Mouse (Mus musculus): ENCODE measurements around the gene Nisch.

Nisch gene

DNA sequence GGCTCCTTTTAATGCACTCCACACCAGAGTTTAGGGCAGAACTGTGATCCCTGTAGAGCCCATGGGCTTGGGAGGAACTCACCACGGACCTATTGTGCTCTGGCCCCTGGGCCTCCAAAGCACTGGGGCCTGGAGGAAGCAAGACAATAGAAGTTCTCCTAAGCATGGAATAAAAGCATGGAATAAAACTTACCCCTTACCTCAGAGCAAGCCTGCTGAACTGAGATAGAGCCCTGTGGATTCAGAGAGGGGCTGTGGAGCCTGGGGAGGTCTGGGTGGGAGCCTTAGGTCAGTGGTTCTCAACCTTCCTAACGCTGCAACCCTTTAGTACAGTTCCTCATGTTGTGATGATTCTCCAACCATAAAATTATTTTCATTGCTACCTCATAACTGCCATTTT lies at the start of gene Nisch:
TSS of gene Nisch (minus strand) at position 101 of the 400 bp plus-strand sequence.
- DNase-seq (ENCODE audit: low spot score in 2 of 2): no peak

GRCm38 (mm10) chr14:31260932-31261331 lies 44.2 kb upstream of the Nisch start:
- no peak for DNase-seq (ENCODE audit: low spot score in 2 of 2)

- DNase-seq (ENCODE audit: low spot score in 2 of 2): no peak
Observed at GRCm38 (mm10) chr14:31260374-31260773, 43.6 kb upstream of the Nisch start.

DNA sequence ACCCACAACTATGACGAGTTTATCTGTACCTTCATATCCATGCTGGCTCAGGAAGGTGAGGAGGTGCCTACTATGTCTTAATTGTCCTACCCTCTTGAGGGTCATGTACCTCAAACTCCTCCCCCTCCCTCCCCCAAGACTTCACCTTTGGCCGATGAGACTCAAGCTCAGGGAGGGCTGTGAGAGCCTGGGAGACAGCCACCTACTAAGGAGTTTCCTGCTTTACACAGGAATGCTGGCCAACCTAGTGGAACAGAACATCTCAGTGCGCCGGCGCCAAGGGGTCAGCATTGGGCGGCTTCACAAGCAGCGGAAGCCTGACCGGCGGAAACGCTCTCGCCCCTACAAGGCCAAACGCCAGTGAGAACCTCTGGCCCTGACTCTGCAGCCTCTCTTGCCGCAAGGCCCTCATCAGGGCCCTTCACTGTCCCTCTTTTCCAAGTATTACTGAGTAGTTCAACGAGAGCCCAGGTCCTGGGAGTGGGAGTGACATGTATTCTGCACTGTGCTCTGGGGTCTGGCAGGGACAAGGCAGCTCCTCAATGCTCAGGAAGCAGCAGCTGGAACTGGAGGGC lies 41.8 kb upstream of the Nisch start:
- no peak for DNase-seq (ENCODE audit: low spot score in 2 of 2)

DNA sequence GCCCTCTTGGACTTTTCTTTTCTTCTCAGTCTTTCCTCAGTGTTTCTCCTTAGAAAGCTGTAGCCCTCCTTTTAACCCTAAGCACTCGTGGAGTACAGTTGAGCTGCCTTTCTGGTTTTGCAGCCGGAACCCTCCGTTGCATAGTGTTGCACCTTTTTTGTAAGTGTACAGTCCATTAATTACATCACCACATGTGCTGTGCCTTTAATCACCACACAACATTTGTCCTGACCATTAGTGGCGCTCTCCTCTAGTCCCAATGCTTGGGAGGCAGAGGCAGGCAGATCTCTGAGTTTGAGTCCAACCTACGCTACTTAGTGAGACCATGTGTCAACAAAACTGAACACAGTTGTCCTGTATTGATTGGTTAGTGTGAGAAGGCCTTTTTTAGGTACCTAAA lies 35.3 kb upstream of the Nisch start:
- DNase-seq (ENCODE audit: low spot score in 2 of 2): no peak

- no peak for DNase-seq (ENCODE audit: low spot score in 2 of 2)
Observed at GRCm38 (mm10) chr14:31251626-31252025, 34.9 kb upstream of the Nisch start.

DNA sequence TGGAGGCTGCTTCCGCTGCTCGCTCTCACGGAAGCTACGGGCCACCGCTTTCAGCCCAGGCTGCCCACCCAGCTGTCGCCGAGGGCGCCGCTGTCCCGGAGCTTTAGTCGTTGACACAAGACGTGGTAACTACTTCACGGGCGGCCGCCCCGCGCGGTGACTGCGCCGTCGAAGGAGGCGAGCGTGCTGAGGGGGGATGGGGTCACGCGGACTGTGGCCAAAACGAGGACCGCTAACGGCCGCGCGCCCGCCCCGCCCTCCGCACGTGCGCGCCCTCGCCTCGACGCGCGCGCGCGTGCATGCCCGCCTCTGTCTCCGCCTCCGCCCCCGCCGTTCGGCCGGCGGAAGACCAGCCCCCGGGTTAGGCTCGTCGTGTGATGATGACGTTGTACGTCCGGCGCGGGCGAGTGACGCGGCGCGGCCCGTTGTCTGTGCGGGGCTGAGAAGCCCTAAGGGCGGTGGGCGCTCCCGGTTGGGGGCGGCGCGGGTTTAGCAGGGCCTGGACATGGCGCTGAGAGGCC lies 34.4 kb upstream of the Nisch start, which contains the start of the genes Phf7 and Bap1:
TSS of gene Phf7 (minus strand) at position 234 of the 521 bp plus-strand sequence.
TSS of gene Bap1 (plus strand) at position 367 of the 521 bp plus-strand sequence.
- DNase-seq (ENCODE audit: low spot score in 2 of 2): peak; percentile 85 to 96

- DNase-seq (ENCODE audit: low spot score in 2 of 2): no peak
Observed at GRCm38 (mm10) chr14:31250222-31251083, 33.7 kb upstream of the Nisch start.

GRCm38 (mm10) chr14:31248396-31248795 lies 31.6 kb upstream of the Nisch start:
- no peak for DNase-seq (ENCODE audit: low spot score in 2 of 2)

DNA sequence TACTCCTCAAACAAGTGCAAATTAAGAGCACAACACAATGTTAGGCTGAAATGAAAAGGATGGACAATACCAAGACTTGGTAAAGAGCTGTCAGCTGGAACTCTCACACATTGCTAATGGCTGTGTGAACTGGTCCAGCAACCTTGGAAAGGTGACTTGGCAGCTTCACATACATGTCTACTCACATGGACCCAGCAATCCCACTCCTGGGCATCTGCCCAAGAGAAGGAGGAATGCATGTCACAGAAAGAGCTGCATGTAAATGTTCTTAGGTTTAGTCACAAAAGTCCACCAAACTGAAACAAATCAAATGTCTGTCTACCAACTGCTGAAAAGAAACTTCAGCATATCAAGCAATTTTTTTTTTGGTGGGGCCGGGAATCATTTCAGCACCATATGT lies 29.2 kb upstream of the Nisch start:
- DNase-seq (ENCODE audit: low spot score in 2 of 2): no peak

- DNase-seq (ENCODE audit: low spot score in 2 of 2): no peak
Observed at GRCm38 (mm10) chr14:31244777-31245176, 28.0 kb upstream of the Nisch start.

DNA sequence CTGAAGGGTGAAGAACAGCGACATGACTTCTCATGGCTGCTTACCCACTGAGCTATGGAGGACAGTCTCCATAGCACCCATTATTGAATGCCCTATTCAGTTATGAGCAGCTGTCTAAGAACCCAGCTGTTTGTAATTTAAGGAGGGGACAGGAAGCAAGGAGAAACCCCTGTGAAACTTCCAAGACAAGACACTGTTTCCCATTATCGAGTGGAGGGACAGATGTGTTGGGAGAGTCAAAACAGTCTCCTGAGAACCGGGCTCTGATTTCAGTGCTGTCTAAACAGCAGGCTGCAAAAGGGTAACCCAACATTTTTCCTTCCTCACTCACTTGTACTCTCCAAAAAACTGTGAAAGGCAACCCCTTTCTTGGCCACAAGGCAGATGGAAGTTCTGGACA lies 23.8 kb upstream of the Nisch start:
- no peak for DNase-seq (ENCODE audit: low spot score in 2 of 2)

GRCm38 (mm10) chr14:31237101-31237882 lies 20.5 kb upstream of the Nisch start:
- no peak for DNase-seq (ENCODE audit: low spot score in 2 of 2)

GRCm38 (mm10) chr14:31233996-31234591 lies 17.3 kb upstream of the Nisch start:
- peak in 1 of 2 experiments; percentile 88 for DNase-seq (ENCODE audit: low spot score in 2 of 2)

GRCm38 (mm10) chr14:31233070-31233995 lies 16.6 kb upstream of the Nisch start:
- no peak for DNase-seq (ENCODE audit: low spot score in 2 of 2)

DNA sequence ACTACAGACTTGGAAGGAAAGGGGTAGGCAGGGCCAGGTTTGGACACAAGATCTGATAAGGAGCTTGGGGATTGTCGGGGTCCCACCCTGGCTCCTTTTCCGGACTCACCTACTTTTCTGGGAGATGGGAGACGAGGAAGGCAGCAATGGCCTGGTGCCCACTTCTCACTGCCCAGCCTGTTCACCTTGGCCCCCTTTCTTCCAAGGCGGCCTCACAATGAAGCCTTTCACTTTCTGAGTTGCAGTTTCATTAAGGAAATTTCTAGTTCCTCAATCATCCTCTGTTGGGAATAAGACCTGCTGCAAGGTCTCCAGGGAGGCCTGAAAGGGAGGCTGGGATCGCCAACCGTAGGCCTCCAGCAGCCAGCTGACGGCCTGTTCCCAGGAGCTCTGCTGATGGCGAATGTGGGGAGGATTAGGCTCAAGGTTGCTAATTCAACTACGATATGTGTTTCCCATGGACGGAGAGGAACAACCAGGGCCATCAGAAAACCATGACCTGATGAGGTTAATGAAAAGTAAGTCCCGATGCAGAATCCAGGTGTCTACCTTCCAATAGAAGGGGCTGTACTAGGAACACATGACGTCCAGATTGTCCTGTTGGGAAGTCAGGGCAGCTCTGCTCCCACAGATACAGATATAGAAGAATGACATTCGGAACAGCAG lies 15.8 kb upstream of the Nisch start:
- DNase-seq (ENCODE audit: low spot score in 2 of 2): no peak

DNA sequence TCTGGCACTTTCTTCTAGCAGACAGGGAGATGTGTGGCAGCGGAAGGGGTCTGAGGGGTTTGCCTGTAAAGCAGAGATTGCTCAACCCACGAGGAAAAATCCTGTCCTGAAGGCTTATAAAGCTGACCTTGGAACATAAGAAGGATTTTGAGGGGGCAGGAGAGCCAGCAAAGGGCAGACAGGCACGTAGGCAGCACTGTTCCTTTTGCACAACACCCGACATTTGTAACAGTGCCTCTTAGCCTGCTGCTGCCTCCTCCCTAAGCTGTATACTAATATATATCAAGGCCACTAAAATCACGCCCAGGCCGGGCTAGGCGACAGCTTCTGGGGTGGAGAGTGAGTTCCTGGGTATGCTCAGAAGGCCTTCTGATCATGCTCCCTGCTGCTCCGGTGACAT lies 13.7 kb upstream of the Nisch start:
- DNase-seq (ENCODE audit: low spot score in 2 of 2): no peak

DNA sequence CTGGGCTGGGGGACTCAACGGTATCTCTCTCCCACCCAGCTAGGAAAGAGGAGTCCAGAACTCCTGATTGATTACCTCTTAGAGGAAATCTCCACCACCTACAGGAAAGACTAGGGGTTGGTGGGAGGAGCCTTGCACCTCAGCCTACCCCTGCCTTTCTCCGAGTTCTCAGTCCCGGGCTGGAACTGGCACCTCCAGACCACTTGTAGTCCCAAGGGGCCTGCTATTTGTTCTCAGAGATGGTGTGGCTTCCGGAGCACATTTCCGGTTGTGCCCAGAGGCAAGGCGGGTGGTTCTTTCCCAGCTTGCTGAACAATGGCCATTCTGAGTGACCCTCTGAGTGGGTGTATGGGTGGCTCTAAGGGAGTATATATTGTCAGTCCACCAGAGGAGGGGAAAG lies 11.5 kb upstream of the Nisch start:
- no peak for DNase-seq (ENCODE audit: low spot score in 2 of 2)

- DNase-seq (ENCODE audit: low spot score in 2 of 2): peak in 1 of 2 experiments; percentile 61
Observed at GRCm38 (mm10) chr14:31226978-31227377, 10.2 kb upstream of the Nisch start.

DNA sequence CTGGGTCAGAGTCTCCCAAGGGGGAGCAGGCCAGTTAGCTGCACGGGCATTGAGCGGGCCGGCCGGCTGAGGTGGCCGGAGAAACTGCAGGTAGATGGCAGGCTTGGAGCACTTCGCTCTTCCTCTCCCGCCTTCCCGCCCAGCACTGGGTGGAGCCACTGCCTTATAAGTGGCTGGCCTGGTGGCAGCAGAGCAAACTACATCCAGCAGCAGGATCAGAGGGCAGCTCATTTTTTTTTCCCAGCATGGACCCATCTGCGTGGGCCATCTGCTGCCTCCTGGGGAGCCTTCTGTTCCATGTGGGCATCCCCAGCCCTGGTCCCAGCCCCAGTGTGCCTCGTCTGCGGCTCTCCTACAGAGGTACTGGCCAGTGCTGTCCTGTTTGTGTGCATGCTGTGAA lies 920 bp upstream of the Nisch start, which contains the start of gene Sema3g:
TSS of gene Sema3g (plus strand) at position 195 of the 400 bp plus-strand sequence.
- no peak for DNase-seq (ENCODE audit: low spot score in 2 of 2)

All from left cerebral cortex, adult 9 months (tissue).